Mouse (Mus musculus) forebrain, embryonic 15.5 days (tissue): ENCODE results near the gene Gm7075. TPM values are rescaled to one million over a fixed set of nuclear protein-coding genes. Genes with fewer than 3 reads are reported as not detected.

ENCODE experiments used
- ATAC-seq: fragments of 200-750 bp; cut with Nextera tagmentation; replicated peaks from 2 replicates; pipeline ENCODE4 v1.8.0; 2017; ENCODE audit warnings: mild to moderate bottlenecking, moderate TSS enrichment, moderate library complexity
- H3K27ac ChIP-seq: fragments of 300-500 bp; sonication (generic); replicated peaks from 2 replicates; pipeline ENCODE4 v1.5.1; 2015; ENCODE audit warnings: mild to moderate bottlenecking, inconsistent platforms
- H3K27me3 ChIP-seq: fragments of 300-500 bp; sonication (generic); 2 replicates; pipeline ENCODE4 v1.6.1; 2015; ENCODE audit warnings: inconsistent platforms
- H3K36me3 ChIP-seq: fragments of 300-500 bp; sonication (generic); 2 replicates; pipeline ENCODE4 v1.6.1; 2015; ENCODE audit warnings: mild to moderate bottlenecking, inconsistent platforms
- H3K4me1 ChIP-seq: fragments of 300-500 bp; sonication (generic); 2 replicates; pipeline ENCODE4 v1.6.1; 2015; ENCODE audit warnings: inconsistent platforms
- H3K4me2 ChIP-seq: fragments of 300-500 bp; sonication (generic); replicated peaks from 2 replicates; pipeline ENCODE4 v1.6.1; 2015; ENCODE audit warnings: mild to moderate bottlenecking, inconsistent platforms
- H3K4me3 ChIP-seq: fragments of 300-500 bp; sonication (generic); 2 replicates; pipeline ENCODE4 v1.5.1; 2015; ENCODE audit warnings: mild to moderate bottlenecking, inconsistent platforms
- H3K9ac ChIP-seq: fragments of 300-500 bp; sonication (generic); replicated peaks from 2 replicates; pipeline ENCODE4 v1.6.1; 2015; ENCODE audit warnings: mild to moderate bottlenecking, inconsistent platforms
- H3K9me3 ChIP-seq: fragments of 300-500 bp; sonication (generic); 2 replicates; pipeline ENCODE4 v1.6.1; 2016; ENCODE audit warnings: inconsistent platforms
- WGBS: fragments of 180-500 bp; shearing (Covaris S2); methylation state at CpG from one replicate; pipeline ENCODE4 v1.1.7; 2015; ENCODE audit warnings: mixed read lengths; 5-methylcytosine and 5-hydroxymethylcytosine counted together
- polyA plus RNA-seq: library from polyadenylated mRNA; unstranded; fragments of >200 nt; fragmentation: Nextera tagmentation; extraction: Ambion mirVana; gene quantifications from 2 replicates; pipeline ENCODE4 v1.2.1, GENCODE M21; 2015

Gene Gm7075
- polyA plus RNA-seq, 1 experiment from 2014 or later, result not detected

DNA sequence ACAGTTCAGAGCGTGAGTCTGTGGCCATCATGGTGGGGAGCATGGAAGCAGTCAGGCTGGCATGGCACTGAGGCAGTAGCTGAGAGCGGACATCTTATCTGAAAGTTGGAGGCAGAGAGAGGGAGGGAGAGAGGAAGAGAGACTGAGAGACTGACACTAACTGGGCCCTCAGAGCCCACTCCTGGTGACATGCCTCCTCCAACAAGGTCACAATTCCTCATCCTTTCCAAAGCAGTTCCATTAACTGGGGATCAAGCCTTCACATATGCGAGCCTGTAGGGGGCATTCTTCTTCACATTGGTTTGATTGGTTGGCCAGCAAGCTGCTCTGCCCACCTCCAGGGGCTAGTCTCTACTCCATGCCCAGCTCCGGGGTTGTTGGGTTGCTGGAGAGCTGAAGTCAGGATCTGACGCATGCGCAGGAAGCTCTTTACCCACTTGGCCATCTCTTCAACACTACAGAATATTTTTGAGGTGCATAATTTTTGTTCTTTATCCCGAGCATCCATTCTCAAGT, 9.7 kb upstream of the Gm7075 start:
- no peaks in the 10 kb centered on the region for H3K9me3 ChIP-seq
- WGBS, result 87% methylated on average over 7 of the region's 7 CpGs
- no peak overlapping the region for H3K9ac ChIP-seq
- H3K4me1 ChIP-seq, result peaks cover 7% of the 10 kb centered on the region; the same call in 1 of the 2 replicates
- no peaks in the 10 kb centered on the region for H3K36me3 ChIP-seq
- H3K4me3 ChIP-seq, result no peak overlapping the region
- no peak overlapping the region for H3K4me2 ChIP-seq
- no peak for ATAC-seq
- no peak overlapping the region for H3K27ac ChIP-seq
- H3K27me3 ChIP-seq, result no peaks in the 10 kb centered on the region

DNA sequence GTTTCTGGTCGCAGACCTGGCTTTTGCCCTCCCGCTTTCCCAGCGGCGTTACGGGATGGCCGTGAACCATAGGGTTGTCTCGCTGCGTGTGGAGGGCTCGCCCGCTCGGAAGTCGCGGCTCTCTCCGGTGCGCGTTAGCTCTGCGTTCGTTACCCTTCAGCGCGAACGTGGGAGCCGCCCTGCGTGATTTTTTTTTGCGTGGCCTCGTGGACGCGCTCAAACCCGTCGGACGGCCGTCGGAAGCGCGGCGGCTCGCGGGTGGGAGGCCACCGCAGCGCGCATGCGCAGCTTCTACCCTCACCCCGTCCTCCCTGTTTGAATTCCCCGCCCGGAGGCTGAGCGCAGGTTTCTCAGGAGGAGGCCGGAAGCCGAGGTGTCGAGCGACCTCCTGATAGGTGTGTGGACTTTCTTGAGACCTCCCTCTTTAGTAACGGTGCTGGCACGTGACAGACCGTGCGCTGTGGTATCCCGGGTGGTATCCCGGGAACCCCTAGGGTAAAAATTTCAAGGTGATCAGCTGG, 8.3 kb upstream of the Gm7075 start, which contains the start of gene Ctnna3:
TSS of gene Ctnna3 (plus strand) at position 314 of the 521 bp plus-strand sequence.
- Histone ChIP-seq H3K4me1 (peaks cover 7% of the 10 kb centered on the region; the same call in 1 of the 2 replicates), H3K4me2 (peak within 1 kb of the TSS; percentile 55), H3K36me3 (no peaks in the 10 kb centered on the region), H3K9ac (peak within 1 kb of the TSS; percentile 51), H3K27ac (peak within 1 kb of the TSS; percentile 75), H3K9me3 (no peaks in the 10 kb centered on the region), H3K27me3 (no peaks in the 10 kb centered on the region), H3K4me3 (peak within 1 kb of the TSS; percentile 86)
- ATAC-seq, result peak; percentile 98
- 0% methylated on average over 55 of the region's 55 CpGs for WGBS

DNA sequence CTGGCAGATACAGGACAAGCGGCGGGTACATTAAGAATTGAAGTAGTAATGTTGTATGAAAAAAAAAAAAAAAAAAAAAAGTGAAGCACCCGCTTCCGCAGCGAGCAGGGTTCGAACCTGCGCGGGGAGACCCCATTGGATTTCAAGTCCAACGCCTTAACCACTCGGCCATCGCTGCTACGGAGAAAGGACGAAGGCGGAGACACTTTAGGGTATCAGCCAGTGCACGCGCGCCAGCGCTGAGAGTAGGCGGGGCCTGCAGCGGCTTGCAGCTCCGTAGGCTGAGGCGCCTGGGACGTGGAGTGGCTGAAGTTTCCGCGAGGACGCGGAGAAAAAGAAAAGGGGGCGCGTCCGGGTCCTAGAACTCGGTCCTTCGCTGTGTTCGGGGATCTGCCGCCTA, 7.8 kb upstream of the Gm7075 start:
- peak; percentile 95 for ATAC-seq
- WGBS, result under 1% methylated on average over 34 of the region's 34 CpGs
- Histone ChIP-seq H3K27ac (peak overlapping the region; percentile 75), H3K27me3 (no peaks in the 10 kb centered on the region), H3K4me2 (peak overlapping the region; percentile 55), H3K36me3 (no peaks in the 10 kb centered on the region), H3K9ac (peak overlapping the region; percentile 51), H3K9me3 (no peaks in the 10 kb centered on the region), H3K4me1 (peaks cover 7% of the 10 kb centered on the region; the same call in 1 of the 2 replicates), H3K4me3 (peak overlapping the region; percentile 86)

DNA sequence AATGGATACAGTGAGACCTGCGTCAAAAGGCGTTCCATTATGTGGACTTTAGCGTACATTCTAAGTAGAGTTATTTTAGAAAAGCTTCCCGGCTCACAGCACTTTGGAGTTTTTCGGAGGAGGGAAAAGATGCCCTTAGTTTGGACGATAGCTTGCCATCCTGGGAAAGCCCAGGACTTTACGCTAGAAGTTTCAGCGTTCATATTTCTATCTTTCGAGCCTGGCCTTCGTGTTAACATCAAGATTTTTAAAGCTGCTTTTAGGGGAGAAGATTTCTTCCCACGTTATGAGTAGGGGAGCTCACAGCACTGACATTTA, 7.4 kb upstream of the Gm7075 start:
- ATAC-seq, result no peak; the same call in 1 of the 2 replicates
- Histone ChIP-seq H3K4me3 (peak overlapping the region; percentile 86), H3K9me3 (no peaks in the 10 kb centered on the region), H3K9ac (peak overlapping the region; percentile 51), H3K36me3 (no peaks in the 10 kb centered on the region), H3K27ac (peak overlapping the region; percentile 49; the same call in 1 of the 2 replicates), H3K4me1 (peaks cover 7% of the 10 kb centered on the region; the same call in 1 of the 2 replicates), H3K4me2 (peak overlapping the region; percentile 55), H3K27me3 (no peaks in the 10 kb centered on the region)
- 2% methylated on average over 11 of the region's 11 CpGs for whole genome bisulfite sequencing

GRCm38 (mm10) chr10:63428243-63429022, 6.8 kb upstream of the Gm7075 start:
- WGBS, result 22% methylated on average over 19 of the region's 19 CpGs
- H3K27ac ChIP-seq, result peak overlapping the region; percentile 49; the same call in 1 of the 2 replicates

GRCm38 (mm10) chr10:63427146-63427545, 5.6 kb upstream of the Gm7075 start:
- no peak overlapping the region for H3K9ac ChIP-seq
- WGBS, result 79% methylated on average over 8 of the region's 8 CpGs
- no peaks in the 10 kb centered on the region for H3K36me3 ChIP-seq
- H3K9me3 ChIP-seq, result no peaks in the 10 kb centered on the region
- no peaks in the 10 kb centered on the region for H3K27me3 ChIP-seq
- no peak overlapping the region for H3K4me3 ChIP-seq
- no peak overlapping the region for H3K27ac ChIP-seq
- no peak for ATAC-seq
- H3K4me2 ChIP-seq, result no peak overlapping the region
- peaks cover 7% of the 10 kb centered on the region; the same call in 1 of the 2 replicates for H3K4me1 ChIP-seq

More at GRCm38 (mm10) chr10:63428243-63429022, 6.8 kb upstream of the Gm7075 start:
- Histone ChIP-seq H3K9ac (peak overlapping the region; percentile 51), H3K36me3 (no peaks in the 10 kb centered on the region), H3K9me3 (no peaks in the 10 kb centered on the region), H3K4me1 (peaks cover 7% of the 10 kb centered on the region; the same call in 1 of the 2 replicates), H3K4me3 (peak overlapping the region; percentile 86), H3K27me3 (no peaks in the 10 kb centered on the region), H3K4me2 (peak overlapping the region; percentile 55)
- ATAC-seq, result no peak

DNA sequence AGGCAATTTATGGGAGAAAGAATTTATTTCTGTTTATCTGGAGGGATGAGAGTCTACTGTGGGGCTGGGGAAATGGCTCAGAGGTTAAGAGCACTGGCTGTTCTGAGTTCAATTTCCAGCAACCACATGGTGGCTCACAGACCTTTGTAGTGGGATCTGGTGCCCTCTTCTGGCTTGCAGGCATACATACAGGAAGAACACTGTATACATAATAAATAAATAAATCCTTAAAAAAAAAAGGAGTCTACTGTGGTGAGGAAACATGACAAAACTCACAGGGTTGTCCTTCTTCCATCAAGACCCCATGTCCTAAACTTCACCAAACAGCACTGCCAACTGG, 2.9 kb upstream of the Gm7075 start:
- Histone ChIP-seq H3K27me3 (no peaks in the 10 kb centered on the region), H3K4me3 (no peak overlapping the region), H3K4me2 (no peak overlapping the region), H3K9ac (no peak overlapping the region), H3K27ac (no peak overlapping the region), H3K9me3 (no peaks in the 10 kb centered on the region), H3K36me3 (no peaks in the 10 kb centered on the region), H3K4me1 (peaks cover 7% of the 10 kb centered on the region; the same call in 1 of the 2 replicates)
- no peak for ATAC-seq

DNA sequence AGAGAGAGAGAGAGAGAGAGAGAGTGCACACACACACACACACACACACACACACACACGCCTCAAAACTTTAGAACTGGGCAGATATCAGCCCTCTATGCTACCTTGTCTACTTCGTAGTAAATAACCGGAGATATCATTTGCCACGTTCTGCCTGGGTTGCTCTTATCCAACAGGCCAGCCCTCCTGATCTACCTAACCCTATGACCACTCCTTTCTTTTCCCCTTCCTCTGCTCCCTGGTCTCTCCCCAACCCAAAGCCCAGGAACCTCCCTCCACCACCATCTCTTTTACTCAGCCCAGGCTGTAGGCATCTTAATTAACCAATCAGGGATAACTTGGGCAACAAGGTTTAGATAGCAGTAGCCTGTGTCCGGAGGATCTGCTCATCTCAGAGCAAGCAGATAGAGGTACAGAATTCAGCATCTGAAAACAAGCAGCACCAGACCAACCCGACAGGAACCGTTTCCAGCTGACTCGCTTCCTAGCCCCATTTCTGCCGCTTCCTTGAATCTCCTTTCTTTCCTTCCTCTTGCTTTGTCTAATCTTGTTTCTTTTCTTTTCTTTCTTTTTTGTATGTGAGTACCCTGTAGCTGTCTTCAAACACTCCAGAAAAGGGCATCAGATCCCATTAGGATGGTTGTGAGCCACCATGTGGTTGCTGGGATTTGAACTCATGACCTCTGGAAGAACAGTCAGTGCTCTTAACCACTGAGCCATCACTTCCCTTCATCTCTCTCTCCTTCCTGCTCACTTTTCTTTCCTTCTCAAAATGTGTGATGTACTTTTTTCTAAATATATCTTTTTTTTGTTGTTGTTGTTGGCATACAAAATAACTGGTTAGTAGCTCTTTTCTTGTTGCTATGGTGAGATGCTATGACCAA, 2.2 kb upstream of the Gm7075 start:
- Histone ChIP-seq H3K9me3 (no peaks in the 10 kb centered on the region), H3K9ac (no peak overlapping the region), H3K4me1 (peaks cover 6% of the 10 kb centered on the region; the same call in 1 of the 2 replicates), H3K27ac (no peak overlapping the region), H3K4me3 (no peak overlapping the region), H3K27me3 (no peaks in the 10 kb centered on the region), H3K4me2 (no peak overlapping the region), H3K36me3 (no peaks in the 10 kb centered on the region)
- WGBS, result 72% methylated on average over 9 of the region's 9 CpGs
- no peak for ATAC-seq

GRCm38 (mm10) chr10:63422736-63422992, 1.1 kb upstream of the Gm7075 start:
- Histone ChIP-seq H3K9me3 (no peaks in the 10 kb centered on the region), H3K27me3 (no peaks in the 10 kb centered on the region), H3K9ac (no peak overlapping the region), H3K36me3 (no peaks in the 10 kb centered on the region), H3K4me1 (no peaks in the 10 kb centered on the region), H3K4me2 (no peak overlapping the region), H3K27ac (no peak overlapping the region), H3K4me3 (no peak overlapping the region)
- WGBS, result 91% methylated on average over 5 of the region's 5 CpGs
- ATAC-seq, result no peak

DNA sequence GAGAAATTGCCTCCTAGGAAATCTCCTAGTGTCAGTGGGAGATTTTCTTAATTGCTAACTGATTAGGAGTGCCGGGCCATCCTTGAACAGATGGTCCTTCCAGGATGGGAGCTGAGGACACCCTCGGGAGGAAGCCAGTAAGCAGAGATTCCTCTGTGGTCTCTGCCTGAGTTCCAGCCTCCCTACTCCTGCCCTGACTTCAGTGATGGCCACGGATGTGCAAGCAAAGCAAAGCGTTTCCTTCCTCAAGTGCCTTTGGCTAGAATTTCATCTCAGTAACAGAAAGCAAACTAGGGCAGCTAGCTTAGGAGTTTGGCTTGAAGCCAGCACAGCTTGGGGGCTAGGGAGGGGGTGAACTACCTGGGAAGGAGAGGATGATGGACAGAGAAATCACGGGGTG, 4.5 kb downstream of the Gm7075 start:
- WGBS, result 69% methylated on average over 5 of the region's 5 CpGs
- ATAC-seq, result no peak
- H3K27me3 ChIP-seq, result no peaks in the 10 kb centered on the region
- H3K4me3 ChIP-seq, result no peak overlapping the region
- H3K36me3 ChIP-seq, result no peaks in the 10 kb centered on the region
- H3K27ac ChIP-seq, result no peak overlapping the region
- no peaks in the 10 kb centered on the region for H3K4me1 ChIP-seq
- no peak overlapping the region for H3K4me2 ChIP-seq
- H3K9ac ChIP-seq, result no peak overlapping the region
- no peaks in the 10 kb centered on the region for H3K9me3 ChIP-seq

- H3K27ac ChIP-seq, result no peak overlapping the region
- ATAC-seq, result no peak
- no peaks in the 10 kb centered on the region for H3K36me3 ChIP-seq
- 72% methylated on average over 7 of the region's 7 CpGs for WGBS
- H3K9me3 ChIP-seq, result no peaks in the 10 kb centered on the region
- no peak overlapping the region for H3K4me2 ChIP-seq
- no peak overlapping the region for H3K9ac ChIP-seq
- H3K4me3 ChIP-seq, result no peak overlapping the region
- H3K27me3 ChIP-seq, result no peaks in the 10 kb centered on the region
- no peaks in the 10 kb centered on the region for H3K4me1 ChIP-seq
Observed at GRCm38 (mm10) chr10:63415850-63416249, 5.7 kb downstream of the Gm7075 start.

GRCm38 (mm10) chr10:63415287-63415686, 6.3 kb downstream of the Gm7075 start:
- no peak overlapping the region for H3K4me2 ChIP-seq
- no peaks in the 10 kb centered on the region for H3K27me3 ChIP-seq
- no peak overlapping the region for H3K9ac ChIP-seq
- ATAC-seq, result no peak
- WGBS, result 87% methylated on average over 7 of the region's 7 CpGs
- H3K9me3 ChIP-seq, result no peaks in the 10 kb centered on the region
- peaks cover 3% of the 10 kb centered on the region; the same call in 1 of the 2 replicates for H3K4me1 ChIP-seq
- H3K27ac ChIP-seq, result no peak overlapping the region
- H3K36me3 ChIP-seq, result no peaks in the 10 kb centered on the region
- H3K4me3 ChIP-seq, result no peak overlapping the region
